Mouse (Mus musculus) embryo, embryonic 10 days (tissue): ENCODE results near the gene Prpf40b.
A peak's percentile ranks its signal among the peaks of the same experiment; 100 is the strongest.

Experiments used
- DNase-seq: peaks from one replicate; pipeline ENCODE4 v3.0.0-alpha.2; 2015; ENCODE audit warnings: low spot score

Prpf40b gene

GRCm38 (mm10) chr15:99332921-99333675 lies 38.2 kb downstream of the Prpf40b start:
- peak; percentile 75 for DNase-seq

GRCm38 (mm10) chr15:99333676-99334065 lies 38.8 kb downstream of the Prpf40b start:
- DNase-seq = no peak

DNA sequence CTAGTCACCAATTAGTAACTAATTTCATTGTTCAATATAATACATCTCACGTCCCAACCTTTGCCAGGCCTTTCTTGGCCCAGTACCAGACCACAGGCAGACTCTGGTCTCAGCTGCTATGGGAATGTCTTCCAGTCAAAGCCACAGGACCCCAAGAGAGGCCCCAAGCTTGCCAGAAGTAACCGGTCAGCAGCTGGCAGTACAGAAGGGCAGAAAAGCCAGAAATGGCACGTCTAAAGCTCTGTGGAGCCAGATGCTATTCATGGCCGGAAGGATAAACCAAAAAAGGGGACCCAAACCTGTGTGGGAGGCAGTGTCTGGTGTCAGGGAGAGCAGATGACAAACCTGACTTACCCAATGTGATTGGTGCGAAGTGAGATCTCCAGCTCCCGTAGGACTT lies 39.6 kb downstream of the Prpf40b start:
- DNase-seq = no peak

GRCm38 (mm10) chr15:99335801-99336320 lies 41.0 kb downstream of the Prpf40b start:
- no peak for DNase-seq

DNA sequence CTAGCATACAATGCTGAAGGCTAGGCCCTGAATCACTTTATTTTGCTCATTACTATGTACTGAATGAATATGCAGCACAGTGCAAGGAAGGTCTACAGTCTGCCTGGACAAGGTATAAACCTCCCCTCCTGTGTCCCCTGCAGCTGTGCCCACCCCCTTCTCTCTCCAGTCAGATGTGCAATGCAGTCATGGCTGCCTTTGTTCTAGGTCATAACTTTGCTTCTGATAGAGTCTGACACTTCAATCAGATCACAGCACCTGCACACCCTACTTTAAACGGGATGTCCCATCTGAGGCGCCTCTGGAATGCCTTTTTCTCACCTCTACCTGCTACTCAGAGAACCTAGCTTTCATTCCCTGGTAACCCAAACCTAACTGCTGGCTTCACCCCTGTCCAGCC lies 44.0 kb downstream of the Prpf40b start:
- no peak for DNase-seq

- DNase-seq = no peak
Measured at GRCm38 (mm10) chr15:99339669-99340068, 44.8 kb downstream of the Prpf40b start.

- DNase-seq = no peak
Measured at GRCm38 (mm10) chr15:99341102-99341501, 46.2 kb downstream of the Prpf40b start.

- no peak for DNase-seq
Measured at GRCm38 (mm10) chr15:99342194-99342981, 47.5 kb downstream of the Prpf40b start.

DNA sequence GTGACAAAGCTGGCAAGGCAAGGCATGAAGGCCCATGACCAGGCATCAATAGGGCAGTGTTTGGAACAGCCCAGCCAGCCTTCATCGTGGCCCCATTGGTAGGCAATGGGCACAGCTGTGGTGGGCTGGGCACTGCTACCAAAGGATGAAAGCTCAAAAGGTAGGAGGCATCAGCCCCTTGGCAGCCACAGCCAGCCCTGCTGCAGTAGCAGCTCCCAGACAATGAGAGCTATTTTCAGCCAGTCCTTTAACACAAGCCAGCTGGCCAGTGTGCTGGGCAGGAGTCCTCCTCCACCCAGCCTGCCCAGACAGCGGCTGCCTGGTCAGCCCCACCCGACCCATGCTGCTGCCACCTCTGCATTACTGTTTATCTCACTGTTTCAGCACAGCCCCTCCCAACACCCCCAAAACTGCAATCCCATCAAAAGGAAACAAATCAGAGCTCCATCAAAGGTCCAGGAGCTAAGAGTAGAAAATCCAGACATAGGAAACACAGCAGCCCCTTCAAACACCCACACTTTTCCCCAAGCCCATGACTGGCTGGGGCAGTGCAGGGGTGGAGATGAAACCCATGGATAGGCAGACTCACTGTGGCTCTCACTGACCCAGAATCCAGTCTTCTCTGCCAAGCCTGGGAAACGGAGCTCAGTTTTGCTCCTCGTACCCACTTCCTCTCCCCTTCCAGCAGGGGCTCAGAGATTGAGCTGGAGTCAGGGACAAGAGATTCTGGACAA lies 48.7 kb downstream of the Prpf40b start:
- DNase-seq = peak; percentile 32

DNA sequence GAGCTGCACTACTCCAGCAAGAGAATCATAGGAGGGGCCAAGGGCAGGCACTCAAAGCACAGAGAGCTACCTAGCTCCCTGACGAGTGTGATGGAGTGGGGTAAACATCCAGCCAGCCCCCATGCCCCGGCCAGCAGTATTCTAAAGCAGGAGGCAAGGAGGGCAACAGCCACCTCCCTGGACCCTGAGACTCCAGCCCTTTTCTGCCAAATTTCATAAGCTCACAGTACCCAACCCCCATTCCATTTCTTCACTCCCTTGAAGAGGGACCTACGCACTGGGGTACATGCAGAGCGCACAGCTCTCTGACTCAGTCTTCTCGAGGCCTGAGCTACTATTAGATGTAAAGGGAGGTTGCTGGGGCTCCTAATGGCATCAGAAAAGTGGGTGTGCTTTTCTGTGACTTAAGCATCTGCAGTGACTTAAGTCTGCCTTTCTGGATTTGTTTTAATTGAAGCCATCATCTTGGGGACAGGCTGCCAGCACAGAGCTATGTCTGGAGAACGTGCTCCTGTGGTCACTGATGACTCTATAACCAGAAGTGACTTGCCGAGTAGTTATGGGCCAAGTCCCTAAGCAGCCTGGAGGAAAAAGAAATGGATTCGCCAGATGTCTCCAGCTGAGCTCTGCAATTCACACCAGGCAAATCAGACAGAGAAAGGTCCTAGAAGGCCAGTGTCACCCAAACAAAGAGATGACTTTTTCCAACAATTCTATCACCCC lies 49.4 kb downstream of the Prpf40b start:
- DNase-seq = no peak

DNA sequence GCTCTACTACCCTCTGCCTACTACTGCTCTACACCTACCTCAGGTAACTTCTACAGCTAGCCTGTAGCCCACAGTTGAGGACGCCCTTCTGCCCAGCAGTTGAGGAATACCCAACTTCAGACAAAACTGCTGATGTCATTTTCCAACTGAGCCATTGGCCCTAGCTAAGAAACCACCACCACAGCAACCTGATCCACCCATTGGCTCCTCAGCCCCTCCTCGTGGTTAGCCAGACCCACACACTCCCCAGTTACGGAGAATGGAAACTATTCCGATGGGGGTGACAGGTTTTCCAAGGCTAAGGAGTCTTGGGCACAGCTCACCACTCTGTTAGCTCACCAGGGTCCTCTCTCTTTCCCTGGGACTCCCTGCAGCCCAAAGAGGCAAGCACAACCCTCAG lies 50.1 kb downstream of the Prpf40b start:
- no peak for DNase-seq

- DNase-seq = no peak
Measured at GRCm38 (mm10) chr15:99351610-99352009, 56.7 kb downstream of the Prpf40b start.

DNA sequence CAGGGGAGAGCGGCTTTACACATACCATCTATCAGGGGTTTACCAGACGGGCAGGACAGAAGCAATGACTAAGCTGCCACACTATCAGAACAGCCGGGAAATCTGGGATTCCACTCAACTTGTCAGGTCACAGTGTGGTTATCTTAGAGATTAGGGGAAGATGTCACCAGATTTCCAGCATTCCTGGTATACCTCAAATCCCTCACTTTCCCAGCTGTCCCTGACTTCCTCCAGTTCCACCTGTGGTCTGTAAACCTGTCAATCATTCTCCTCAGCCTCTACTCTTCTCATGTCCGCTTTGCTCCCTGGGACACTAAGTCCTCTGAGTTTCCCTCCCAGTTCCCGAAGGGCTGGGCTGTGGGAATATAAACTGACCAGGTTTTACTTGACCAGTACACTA lies 57.4 kb downstream of the Prpf40b start:
- DNase-seq = no peak

- no peak for DNase-seq
Measured at GRCm38 (mm10) chr15:99355660-99356059, 60.8 kb downstream of the Prpf40b start.

GRCm38 (mm10) chr15:99356462-99356861 lies 61.6 kb downstream of the Prpf40b start:
- no peak for DNase-seq

DNA sequence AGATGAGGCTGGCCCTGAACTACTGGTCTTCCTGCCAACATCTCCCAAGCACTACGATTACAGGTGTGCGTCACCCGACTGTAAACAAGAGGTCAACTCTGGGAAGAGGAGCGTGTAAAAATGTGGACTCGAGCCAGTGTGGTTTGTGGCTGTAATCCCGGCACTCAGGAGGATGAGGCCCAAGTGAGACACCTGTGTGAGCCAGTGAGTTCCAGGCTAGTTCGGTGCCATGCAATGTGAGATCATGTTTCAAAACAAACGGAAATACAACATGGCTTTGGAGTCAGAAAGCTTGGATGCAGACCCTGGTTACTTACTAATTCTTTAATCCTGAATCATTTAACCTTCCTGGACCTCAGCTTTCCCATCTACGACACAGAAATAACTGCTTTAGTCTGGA lies 64.1 kb downstream of the Prpf40b start:
- DNase-seq = no peak

DNA sequence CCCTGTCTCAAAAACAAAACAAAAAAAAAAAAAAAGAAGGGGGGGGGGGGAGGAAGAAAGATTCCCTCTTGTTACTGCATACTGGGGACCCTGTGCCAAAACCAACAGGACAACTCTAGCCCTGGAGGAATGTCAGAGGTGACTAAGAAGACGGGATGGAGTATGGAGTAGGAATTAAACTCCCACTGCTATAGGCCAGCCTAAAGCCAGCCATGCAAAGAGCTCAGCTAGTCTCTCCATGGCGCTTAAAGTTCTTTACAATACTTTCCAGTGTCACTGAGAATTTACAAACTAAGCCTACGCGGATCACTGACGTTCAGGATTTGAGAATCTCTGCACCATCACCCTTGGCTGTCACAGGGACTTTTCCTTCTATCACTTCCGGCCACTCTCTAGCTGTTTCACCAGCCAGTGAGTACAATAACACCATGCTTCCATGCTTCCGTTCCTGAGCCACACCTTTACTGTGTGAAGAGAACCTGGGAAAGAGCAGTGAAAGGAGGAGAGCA lies 69.2 kb downstream of the Prpf40b start:
- DNase-seq = no peak

DNA sequence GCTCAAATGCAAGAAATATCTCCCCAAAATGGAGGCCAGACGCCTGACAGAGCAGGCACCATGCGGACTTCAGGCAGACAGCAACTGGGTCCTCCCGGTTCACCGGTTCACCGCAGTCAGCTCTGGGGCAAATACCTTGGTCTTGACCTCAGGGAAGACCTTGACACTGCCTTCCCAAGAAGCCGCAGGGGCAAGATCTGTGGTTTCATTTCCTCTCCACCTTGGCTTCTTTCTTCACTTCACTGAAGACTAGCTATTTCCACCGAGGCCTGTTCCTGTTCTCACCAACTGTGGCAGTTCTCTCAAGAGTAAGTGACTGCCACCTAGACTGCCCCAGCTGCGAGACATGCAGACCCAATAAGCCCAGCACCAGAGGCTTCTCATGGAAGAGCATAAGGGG lies 70.0 kb downstream of the Prpf40b start:
- DNase-seq = no peak
